Mouse (Mus musculus) liver, embryonic 14.5 days (tissue): Measurements from ENCODE around the gene Muc20. TPM values are rescaled to one million over a fixed set of nuclear protein-coding genes. Genes with fewer than 3 reads are reported as not detected.

Experiments
- ATAC-seq: fragments of 200-750 bp; cut with Nextera tagmentation; 2 replicates; pipeline ENCODE4 v1.8.0; 2017; ENCODE audit warnings: moderate number of reproducible peaks, mild to moderate bottlenecking, moderate library complexity; ENCODE audit not compliant: insufficient read depth
- DNase-seq, 3 experiments: peaks; one replicate each; pipeline ENCODE4 v3.0.0-alpha.2; 2012 to 2013; ENCODE audit warnings: low read depth in 3 of 3, low spot score in 3 of 3
- H3K27ac ChIP-seq: fragments of 300-500 bp; sonication (generic); 2 replicates; pipeline ENCODE4 v1.5.1; 2014; ENCODE audit warnings: moderate library complexity, mild to moderate bottlenecking, control low read depth, inconsistent platforms
- H3K27me3 ChIP-seq: fragments of 300-500 bp; sonication (generic); 2 replicates; pipeline ENCODE4 v1.6.1; 2014; ENCODE audit warnings: mild to moderate bottlenecking, low read length, moderate library complexity; ENCODE audit not compliant: control insufficient read depth, insufficient read depth
- H3K36me3 ChIP-seq: fragments of 300-500 bp; sonication (generic); replicated peaks from 2 replicates; pipeline ENCODE4 v1.6.1; 2014; ENCODE audit warnings: low read depth; ENCODE audit not compliant: control insufficient read depth, insufficient read depth
- H3K4me1 ChIP-seq, 2 experiments: fragments of 200-500 bp in 1 of 2; fragments of 300-500 bp in 1 of 2; sonication (generic) in 1 of 2; replicated peaks; 2 replicates each; pipeline ENCODE4 v1.6.1; 2012 to 2014; ENCODE audit warnings: antibody characterized with exemption in 1 of 2, inconsistent platforms in 1 of 2, low read length in 1 of 2; ENCODE audit not compliant: control insufficient read depth in 2 of 2, insufficient read depth in 2 of 2
- H3K4me2 ChIP-seq: fragments of 300-500 bp; sonication (generic); 2 replicates; pipeline ENCODE4 v1.6.1; 2014; ENCODE audit warnings: low read depth, mild to moderate bottlenecking, control low read depth, moderate library complexity
- H3K4me3 ChIP-seq, 2 experiments: fragments of 200-500 bp in 1 of 2; fragments of 300-500 bp in 1 of 2; sonication (generic) in 1 of 2; 2 replicates each; pipeline ENCODE4 v1.5.1; 2012 to 2014; ENCODE audit warnings: low read depth in 2 of 2, low read length in 2 of 2, mild to moderate bottlenecking in 2 of 2, control low read depth in 1 of 2, inconsistent platforms in 1 of 2, moderate library complexity in 1 of 2; ENCODE audit not compliant: insufficient read depth in 1 of 2
- H3K9ac ChIP-seq: fragments of 300-500 bp; sonication (generic); replicated peaks from 2 replicates; pipeline ENCODE4 v1.6.1; 2014; ENCODE audit warnings: mild to moderate bottlenecking, control low read depth, moderate library complexity
- H3K9me3 ChIP-seq: fragments of 300-500 bp; sonication (generic); 2 replicates; pipeline ENCODE4 v1.6.1; 2016; ENCODE audit warnings: low read length, mixed read lengths; ENCODE audit not compliant: control insufficient read depth
- CTCF ChIP-seq: IDR thresholded peaks from 2 replicates; pipeline ENCODE4 v1.5.1; 2016; ENCODE audit warnings: antibody characterized with exemption, low read depth, control low read depth
- EP300 ChIP-seq: IDR thresholded peaks from 2 replicates; pipeline ENCODE4 v1.6.1; 2016; ENCODE audit warnings: antibody characterized with exemption, low read depth
- WGBS: fragments of 180-500 bp; shearing (Covaris S2); extraction: QIAGEN DNeasy Blood & Tissue Kit; methylation state at CpG from one replicate; pipeline ENCODE4 v1.1.7; 2014; ENCODE audit not compliant: insufficient replicate concordance; 5-methylcytosine and 5-hydroxymethylcytosine counted together
- polyA plus RNA-seq, 2 experiments: library from polyadenylated mRNA; depleted of rRNA in 1 of 2; stranded (reverse) in 1 of 2; unstranded in 1 of 2; fragments of >200 nt; fragmentation: Nextera tagmentation in 1 of 2; extraction: Ambion mirVana in 1 of 2; gene quantifications; 2 replicates each; pipeline versions ENCODE4 v1.2.1 to v1.2.3; 2012 to 2014

Gene Muc20
- polyA plus RNA-seq, 2 experiments = 0.08 to 0.17 TPM

- Histone ChIP-seq H3K9me3 (no peaks in the 10 kb centered on the region), H3K4me2 (no peak overlapping the region), H3K27ac (no peak overlapping the region), H3K4me1 (0 out of 4 replicates have a peak, but pooled peaks cover 0 to 7% of the 10 kb centered on the region in 2 experiments), H3K27me3 (no peaks in the 10 kb centered on the region), H3K9ac (no peak overlapping the region), H3K36me3 (no peaks in the 10 kb centered on the region), H3K4me3 (no peak overlapping the region)
- ATAC-seq (no peak), DNase-seq (no peak)
- WGBS = 24% methylated on average over 5 of the region's 5 CpGs
- TF ChIP-seq CTCF (no peak), EP300 (no peak)
Measured at GRCm38 (mm10) chr16:32803901-32804300, 6.7 kb upstream of the Muc20 start.

GRCm38 (mm10) chr16:32803252-32803853 is 6.1 kb upstream of the Muc20 start:
- 35% methylated on average over 6 of the region's 6 CpGs for WGBS
- Histone ChIP-seq H3K27me3 (no peaks in the 10 kb centered on the region), H3K9ac (no peak overlapping the region), H3K9me3 (no peaks in the 10 kb centered on the region), H3K4me2 (no peak overlapping the region), H3K36me3 (no peaks in the 10 kb centered on the region), H3K4me1 (0 out of 4 replicates have a peak, but pooled peaks cover 0 to 7% of the 10 kb centered on the region in 2 experiments), H3K4me3 (no peak overlapping the region), H3K27ac (no peak overlapping the region)
- no peak for ATAC-seq
- no peak for DNase-seq
- TF ChIP-seq EP300 (no peak), CTCF (no peak)

DNA sequence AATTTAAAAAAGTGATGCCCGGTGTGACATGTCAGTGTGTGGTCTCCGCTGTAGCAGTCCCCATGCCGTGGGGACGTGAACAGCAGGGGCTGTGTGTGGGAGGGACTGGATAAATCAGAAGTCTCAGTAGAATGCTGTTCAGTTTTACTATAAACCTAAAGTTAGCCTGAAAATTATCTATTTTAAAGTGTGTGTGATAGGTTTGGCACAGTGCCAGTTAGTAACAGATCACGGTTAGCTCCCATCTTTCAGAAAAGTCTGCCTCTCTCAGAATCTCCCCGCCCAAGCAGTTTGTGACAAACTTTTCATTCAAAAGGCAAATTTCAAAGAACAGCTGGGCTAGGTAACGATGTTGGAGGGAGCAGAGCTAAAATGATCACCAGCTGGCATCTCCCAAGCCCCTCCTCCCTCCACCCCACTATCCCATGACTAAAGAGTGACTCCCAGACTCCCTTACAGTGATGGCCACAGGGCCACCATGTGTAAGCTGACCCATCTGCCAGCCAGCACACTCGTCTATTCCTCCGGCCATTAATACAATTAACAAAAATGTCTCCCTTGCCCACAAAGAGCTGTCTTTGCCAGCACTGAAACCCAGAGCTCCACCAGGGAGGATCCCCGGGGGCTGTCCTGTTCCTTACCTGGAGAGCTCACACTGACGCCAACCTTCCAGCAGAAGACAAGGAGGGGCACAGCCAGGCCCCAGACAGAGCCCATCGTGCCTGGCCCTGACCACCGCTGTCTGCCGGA is 384 bp downstream of the Muc20 start:
- Histone ChIP-seq H3K27ac (no peak overlapping the region), H3K4me1 (no peaks in the 10 kb centered on the region), H3K36me3 (no peaks in the 10 kb centered on the region), H3K9me3 (no peaks in the 10 kb centered on the region), H3K27me3 (no peaks in the 10 kb centered on the region), H3K4me2 (no peak overlapping the region), H3K4me3 (no peak overlapping the region), H3K9ac (no peak overlapping the region)
- DNase-seq = no peak
- WGBS = 52% methylated on average over 14 of the region's 14 CpGs
- TF ChIP-seq CTCF (no peak), EP300 (no peak)
- ATAC-seq = no peak

DNA sequence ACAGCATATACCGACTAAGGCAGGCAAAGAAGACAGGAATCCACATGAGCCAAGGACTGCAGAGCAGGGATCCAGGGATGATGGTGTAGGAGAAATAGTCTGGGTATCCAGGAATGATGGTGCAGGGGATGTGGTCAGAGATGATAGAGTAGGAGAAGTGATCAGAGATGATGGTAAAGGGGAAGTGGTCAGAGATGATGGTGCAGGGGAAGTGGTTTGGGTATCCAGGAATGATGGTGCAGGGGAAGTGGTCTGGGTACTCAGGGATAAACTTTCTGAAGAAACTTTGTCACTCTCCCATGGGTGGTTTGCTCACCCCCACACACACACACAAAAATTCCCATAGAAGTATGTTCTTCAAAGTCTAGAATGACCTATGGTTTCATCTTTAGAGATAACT is 2.1 kb downstream of the Muc20 start:
- WGBS = 52% methylated on average over 1 of the region's 1 CpGs
- Histone ChIP-seq H3K27me3 (no peaks in the 10 kb centered on the region), H3K9ac (no peak overlapping the region), H3K36me3 (no peaks in the 10 kb centered on the region), H3K27ac (no peak overlapping the region), H3K9me3 (no peaks in the 10 kb centered on the region), H3K4me3 (no peak overlapping the region), H3K4me1 (no peaks in the 10 kb centered on the region), H3K4me2 (no peak overlapping the region)
- ATAC-seq (no peak), DNase-seq (no peak)
- TF ChIP-seq CTCF (no peak), EP300 (no peak)

DNA sequence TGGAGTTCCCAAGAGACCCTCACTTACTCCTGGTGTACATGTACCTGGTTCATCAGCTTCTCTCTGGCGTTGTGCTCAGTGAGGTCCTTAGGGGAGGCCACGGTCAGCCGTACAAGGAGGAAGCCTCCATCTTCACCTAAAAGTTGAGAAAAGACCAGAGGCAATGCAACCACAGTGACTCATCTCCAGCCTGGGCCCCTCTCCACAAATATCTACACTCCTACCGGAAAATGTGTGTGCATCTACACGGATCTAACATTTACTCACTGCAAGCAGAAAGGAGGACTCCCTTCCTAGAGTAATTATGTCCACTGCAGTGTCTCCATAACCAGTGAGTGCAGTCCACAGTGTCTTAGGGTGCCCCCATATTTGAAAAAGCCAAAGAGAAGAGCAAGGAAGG is 7.2 kb downstream of the Muc20 start:
- no peak for TF ChIP-seq EP300
- no peak for TF ChIP-seq CTCF
- Histone ChIP-seq H3K4me3 (no peak overlapping the region), H3K9ac (no peak overlapping the region), H3K4me2 (no peak overlapping the region), H3K27ac (no peak overlapping the region), H3K36me3 (no peaks in the 10 kb centered on the region), H3K27me3 (no peaks in the 10 kb centered on the region), H3K9me3 (no peaks in the 10 kb centered on the region), H3K4me1 (no peaks in the 10 kb centered on the region)
- ATAC-seq (no peak), DNase-seq (no peak)
- WGBS = 63% methylated on average over 5 of the region's 5 CpGs
